Mouse (Mus musculus) lung, adult 10 weeks (tissue): ENCODE measurements around the gene Lce1j. TPM values are rescaled to one million over a fixed set of nuclear protein-coding genes. Genes with fewer than 3 reads are reported as not detected.

Experiments used
- polyA plus RNA-seq: library from polyadenylated mRNA; stranded (reverse); fragments of 350-450 nt; fragmentation: Illumina TruSeq; extraction: RNeasy Lipid Tissue Mini Kit (QIAGEN cat#74804); gene quantifications from one replicate; pipeline ENCODE4 v1.2.3, GENCODE M21; 2014; ENCODE audit warnings: low read depth, low replicate concordance; ENCODE audit not compliant: insufficient read depth

Lce1j gene
- polyA plus RNA-seq, result not detected

DNA sequence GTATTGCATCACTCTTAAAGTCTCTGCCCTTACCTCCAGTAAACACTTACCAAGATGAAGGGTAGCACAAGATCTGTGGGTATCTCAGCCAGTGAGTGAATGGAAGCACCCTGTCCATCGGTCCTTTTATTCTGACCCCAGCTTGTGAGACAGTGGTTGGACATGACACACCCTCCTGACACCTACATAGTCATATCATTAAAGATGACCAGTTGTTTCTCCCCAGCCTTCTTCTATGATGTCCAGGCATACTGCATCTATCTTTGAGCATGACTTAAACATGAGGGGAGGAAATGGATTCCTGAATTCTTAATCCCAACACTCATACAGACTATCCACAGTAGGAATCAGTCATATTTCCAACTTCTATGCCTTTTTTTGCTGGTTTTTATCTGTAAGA lies at the start of gene Lce1j:
Gene Lce1j (minus strand): TSS at position 101 of the 400 bp plus-strand sequence.

DNA sequence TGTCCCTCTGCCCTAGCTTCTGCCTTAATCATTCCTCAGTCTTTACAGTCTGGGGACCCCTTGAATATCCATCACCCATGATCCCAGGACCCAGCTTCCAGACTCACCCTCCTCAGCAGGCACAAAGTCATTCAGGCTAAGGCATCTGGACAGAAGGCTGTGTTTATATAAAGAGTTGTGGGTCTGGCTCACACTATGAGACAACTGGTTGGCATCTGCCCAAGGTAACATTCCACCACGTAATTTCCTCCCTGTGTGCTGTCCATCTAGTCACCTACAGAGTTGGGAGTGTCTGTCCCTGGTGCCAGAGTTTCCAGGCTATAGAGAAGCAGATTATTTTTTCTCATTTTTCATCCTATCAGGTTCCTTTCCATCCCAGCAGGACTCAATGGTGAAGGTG lies 36.8 kb upstream of the Lce1j start, which contains the start of gene Kprp:
Gene Kprp (minus strand): TSS at position 140 of the 400 bp plus-strand sequence.

DNA sequence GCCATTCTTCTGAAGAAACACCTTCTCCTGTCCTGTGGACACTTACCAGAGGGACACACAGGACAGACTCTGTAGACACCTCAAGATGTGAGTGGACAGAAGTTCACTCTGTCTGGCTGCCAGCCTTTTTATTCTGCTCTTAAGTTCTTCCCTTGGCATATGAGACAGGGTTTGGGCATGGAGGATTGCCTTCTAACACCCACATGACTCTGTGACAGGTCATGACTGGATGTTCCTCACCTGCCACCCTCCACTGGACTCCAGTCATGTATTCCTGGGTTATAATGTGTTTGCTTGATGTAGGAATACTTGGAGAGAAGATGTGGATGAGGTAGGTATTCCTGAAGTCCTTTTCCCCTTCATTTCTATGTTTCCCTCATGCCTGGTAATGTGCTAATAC lies 17.5 kb upstream of the Lce1j start, which contains the start of gene Lce1k:
Gene Lce1k (minus strand): TSS at position 101 of the 400 bp plus-strand sequence.

DNA sequence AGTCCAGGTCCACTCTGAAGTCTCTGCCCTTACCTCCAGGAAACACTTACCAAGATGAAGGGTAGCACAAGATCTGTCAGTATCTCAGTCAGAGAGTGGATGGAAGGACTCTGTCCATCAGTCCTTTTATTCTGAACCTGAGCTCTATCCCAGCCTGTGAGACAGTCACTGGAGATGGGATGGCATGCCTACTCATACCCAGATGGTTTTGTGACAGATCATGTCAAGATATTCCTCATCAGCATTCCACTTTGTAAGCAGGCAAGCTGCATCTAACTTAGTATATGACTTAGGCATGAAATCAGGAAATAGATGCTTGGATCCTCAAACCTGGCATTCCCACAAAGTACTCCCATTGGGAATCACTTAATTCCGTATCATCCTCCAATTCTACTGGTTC lies 11.5 kb downstream of the Lce1j start, which contains the start of gene Lce1i:
Gene Lce1i (minus strand): TSS at position 101 of the 400 bp plus-strand sequence.

DNA sequence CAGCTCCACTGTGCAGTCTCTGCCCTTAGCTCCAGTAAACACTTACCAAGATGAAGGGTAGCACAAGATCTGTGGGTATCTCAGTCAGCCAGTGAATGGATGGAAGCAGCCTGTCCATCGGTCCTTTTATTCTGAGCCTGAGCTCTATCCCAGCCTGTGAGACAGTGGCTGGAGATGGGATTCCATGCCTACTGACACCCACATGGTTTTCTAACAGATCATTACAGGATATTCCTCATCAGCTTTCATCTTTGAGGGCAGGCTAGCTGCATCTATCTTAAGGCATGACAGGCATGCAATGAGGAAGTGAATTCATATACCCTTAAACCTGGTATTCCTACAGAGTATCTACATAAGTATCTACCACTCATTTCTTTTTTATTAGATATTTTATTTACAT lies 25.3 kb downstream of the Lce1j start, which contains the start of gene Lce1h:
Gene Lce1h (minus strand): TSS at position 101 of the 400 bp plus-strand sequence.

DNA sequence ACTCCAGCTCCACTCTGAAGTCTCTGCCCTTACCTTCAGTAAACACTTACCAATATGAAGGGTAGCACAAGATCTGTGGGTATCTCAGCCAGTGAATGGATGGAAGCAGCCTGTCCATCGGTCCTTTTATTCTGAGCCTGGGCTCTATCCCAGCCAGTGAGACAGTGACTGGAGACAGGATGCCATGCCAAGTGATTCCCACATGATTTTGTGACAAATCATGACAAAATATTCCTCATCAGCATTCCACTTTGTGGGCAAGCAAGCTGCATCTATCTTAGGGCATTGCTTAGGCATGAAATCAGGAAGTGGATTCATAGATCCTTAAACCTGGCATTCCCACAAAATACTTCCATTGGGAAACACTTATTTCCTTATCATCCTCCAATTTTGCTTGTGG lies 38.1 kb downstream of the Lce1j start, which contains the start of gene Lce1g:
Gene Lce1g (minus strand): TSS at position 101 of the 400 bp plus-strand sequence.

DNA sequence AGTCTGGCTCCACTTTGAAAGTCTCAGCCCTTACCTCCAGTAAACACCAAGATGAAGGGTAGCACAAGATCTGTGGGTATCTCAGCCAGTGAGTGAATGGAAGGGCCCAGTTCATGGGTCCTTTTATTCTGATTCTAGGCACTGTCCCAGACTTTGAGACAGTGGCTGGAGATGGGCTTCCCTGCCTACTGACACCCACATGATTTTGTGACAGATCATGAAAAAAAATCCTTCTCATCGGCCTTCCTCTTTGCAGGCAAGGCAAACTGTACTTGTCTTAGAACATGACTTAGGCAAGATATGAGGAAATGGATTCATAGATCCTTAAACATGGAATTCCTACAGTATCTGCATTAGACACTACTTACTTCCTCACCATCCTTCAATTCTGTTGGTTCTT lies 51.3 kb downstream of the Lce1j start, which contains the start of gene Gm38119:
Gene Gm38119 (minus strand): TSS at position 101 of the 400 bp plus-strand sequence.

Other genes with a start within 250 kb of the Lce1j start
- gene Ivl, start 216.8 kb downstream of the Lce1j start, polyA plus RNA-seq, result 0.97 TPM
- gene Smcp, start 201.5 kb downstream of the Lce1j start, polyA plus RNA-seq, result not detected
- gene 2210017I01Rik, start 183.0 kb downstream of the Lce1j start, polyA plus RNA-seq, result not detected
- not detected for gene Lce6a, start 168.9 kb downstream of the Lce1j start, polyA plus RNA-seq
- gene Lce1a1, start 142.2 kb downstream of the Lce1j start, polyA plus RNA-seq, result not detected
- not detected for gene Lce1b, start 133.6 kb downstream of the Lce1j start, polyA plus RNA-seq
- not detected for gene Lce1a2, start 120.2 kb downstream of the Lce1j start, polyA plus RNA-seq
- not detected for gene Lce1c, start 111.3 kb downstream of the Lce1j start, polyA plus RNA-seq
- not detected for gene Lce1d, start 103.3 kb downstream of the Lce1j start, polyA plus RNA-seq
- gene Lce1e, start 81.4 kb downstream of the Lce1j start, polyA plus RNA-seq, result not detected
- gene Lce1f, start 70.2 kb downstream of the Lce1j start, polyA plus RNA-seq, result not detected
- not detected for gene Gm38119, start 51.4 kb downstream of the Lce1j start, polyA plus RNA-seq
- not detected for gene Lce1g, start 38.2 kb downstream of the Lce1j start, polyA plus RNA-seq
- gene Lce1h, start 25.4 kb downstream of the Lce1j start, polyA plus RNA-seq, result not detected
- not detected for gene Lce1i, start 11.6 kb downstream of the Lce1j start, polyA plus RNA-seq
- not detected for gene Lce1k, start 17.4 kb upstream of the Lce1j start, polyA plus RNA-seq
- gene Kprp, start 36.7 kb upstream of the Lce1j start, polyA plus RNA-seq, result not detected
- not detected for gene Lce1l, start 60.8 kb upstream of the Lce1j start, polyA plus RNA-seq
- not detected for gene 2310050C09Rik, start 79.7 kb upstream of the Lce1j start, polyA plus RNA-seq
- not detected for gene Lce3a, start 135.7 kb upstream of the Lce1j start, polyA plus RNA-seq
- not detected for gene Lce3b, start 142.5 kb upstream of the Lce1j start, polyA plus RNA-seq
- gene Lce3c, start 154.0 kb upstream of the Lce1j start, polyA plus RNA-seq, result not detected
- gene Lce3d, start 166.9 kb upstream of the Lce1j start, polyA plus RNA-seq, result not detected
- not detected for gene Lce3e, start 176.5 kb upstream of the Lce1j start, polyA plus RNA-seq
- not detected for gene Lce3f, start 201.7 kb upstream of the Lce1j start, polyA plus RNA-seq
- gene Crct1, start 225.2 kb upstream of the Lce1j start, polyA plus RNA-seq, result not detected
- not detected for gene Lce1m, start 228.5 kb upstream of the Lce1j start, polyA plus RNA-seq